In genomic region chr16:87726369-87726768, GRCm38 (mm10) we compare ENCODE assay signal across 19 mouse cellular contexts. TPM values are rescaled to one million over a fixed set of nuclear protein-coding genes. Genes with fewer than 3 reads are reported as not detected.
DNase-seq lines count a peak whose midpoint lies in the region; ATAC-seq and TF ChIP-seq lines count a peak whose summit lies in the region.
"Had no signal": no experiment of that assay in that cellular context is flagged by ENCODE, and none has a peak within 500 bp of the region (broad histone marks: within the 10 kb centered on the region; RNA-seq: fewer than 3 reads in every experiment).

No protein-coding gene starts in this region.

- ATAC-seq in embryonic facial prominence, embryonic 14.5 days (ENCODE audit: low read depth): no peak
- peak; percentile 20; the same call in 1 of the 2 replicates for ATAC-seq in liver, postnatal 0 days
- peak; percentile 45 for ATAC-seq in common myeloid progenitor, adult 5-6 weeks (replicated peaks; ENCODE audit: low read depth, poor library complexity, severe bottlenecking)
- ATAC-seq in megakaryocyte progenitor cell, adult 5-6 weeks (replicated peaks; ENCODE audit: poor library complexity): peak; percentile 43
- ATAC-seq: forebrain, embryonic 16.5 days; Patski had no signal

- peaks cover 65% of the 10 kb centered on the region for H3K36me3 ChIP-seq in embryonic facial prominence, embryonic 14.5 days (ENCODE audit: control insufficient read depth, insufficient read depth, low read length)
- H3K36me3 ChIP-seq in embryonic facial prominence, embryonic 10.5 days (replicated peaks): peaks cover 94% of the 10 kb centered on the region
- peaks cover 85% of the 10 kb centered on the region for H3K36me3 ChIP-seq in liver, postnatal 0 days (replicated peaks; ENCODE audit: insufficient read depth, low read length)

- no peaks in the 10 kb centered on the region for H3K27me3 ChIP-seq in embryonic facial prominence, embryonic 14.5 days (replicated peaks; ENCODE audit: control insufficient read depth, insufficient read depth, low read length)
- no peaks in the 10 kb centered on the region for H3K27me3 ChIP-seq in embryonic facial prominence, embryonic 10.5 days (replicated peaks; ENCODE audit: low read depth, poor library complexity, severe bottlenecking)
- no peaks in the 10 kb centered on the region for H3K27me3 ChIP-seq in liver, postnatal 0 days (ENCODE audit: insufficient read depth, low read length)
- H3K27me3 ChIP-seq: CH12.LX; hindbrain, embryonic 13.5 days; liver, embryonic 13.5 days; Patski had no signal

- no peaks in the 10 kb centered on the region for H3K9me3 ChIP-seq in embryonic facial prominence, embryonic 14.5 days (ENCODE audit: control insufficient read depth, low read length)
- no peaks in the 10 kb centered on the region for H3K9me3 ChIP-seq in embryonic facial prominence, embryonic 10.5 days
- no peaks in the 10 kb centered on the region for H3K9me3 ChIP-seq in liver, postnatal 0 days (ENCODE audit: low read length)
- H3K9me3 ChIP-seq: hindbrain, embryonic 13.5 days; liver, embryonic 13.5 days had no signal

- no peaks in the 10 kb centered on the region for H3K4me1 ChIP-seq in embryonic facial prominence, embryonic 14.5 days (ENCODE audit: control insufficient read depth, insufficient read depth, low read length)
- no peaks in the 10 kb centered on the region for H3K4me1 ChIP-seq in embryonic facial prominence, embryonic 10.5 days
- peaks cover 8% of the 10 kb centered on the region for H3K4me1 ChIP-seq in liver, postnatal 0 days (ENCODE audit: insufficient read depth)
- H3K4me1 ChIP-seq: hindbrain, embryonic 13.5 days had no signal

- no peak overlapping the region for H3K4me2 ChIP-seq in embryonic facial prominence, embryonic 14.5 days (ENCODE audit: low read depth, low read length)
- no peak overlapping the region for H3K4me2 ChIP-seq in liver, postnatal 0 days (ENCODE audit: low read depth, low read length)
- H3K4me2 ChIP-seq: hindbrain, embryonic 13.5 days; liver, embryonic 13.5 days; midbrain, embryonic 11.5 days had no signal

- no peak overlapping the region for H3K27ac ChIP-seq in embryonic facial prominence, embryonic 14.5 days (replicated peaks; ENCODE audit: low read depth, low read length)
- H3K27ac ChIP-seq in embryonic facial prominence, embryonic 10.5 days (replicated peaks): no peak overlapping the region
- no peak overlapping the region for H3K27ac ChIP-seq in liver, postnatal 0 days (ENCODE audit: low read depth)
- H3K27ac ChIP-seq: hindbrain, embryonic 13.5 days; liver, embryonic 13.5 days had no signal

- TF ChIP-seq EP300 in liver, postnatal 0 days (IDR thresholded peaks at IDR 0.05; ENCODE audit: low read depth): no peak

- 84% methylated on average over 6 of the region's 6 CpGs for WGBS in embryonic facial prominence, embryonic 14.5 days
- WGBS in embryonic facial prominence, embryonic 10.5 days: 90% methylated on average over 6 of the region's 6 CpGs
- 65% methylated on average over 6 of the region's 6 CpGs for WGBS in liver, postnatal 0 days (ENCODE audit: insufficient replicate concordance)

- no peak overlapping the region for H3K4me3 ChIP-seq in embryonic facial prominence, embryonic 14.5 days (ENCODE audit: low read depth, low read length)
- no peak overlapping the region for H3K4me3 ChIP-seq in embryonic facial prominence, embryonic 10.5 days
- no peak overlapping the region for H3K4me3 ChIP-seq in liver, postnatal 0 days (ENCODE audit: low read depth, low read length)
- H3K4me3 ChIP-seq: erythroblast, embryonic 14.5 days; hindbrain, embryonic 13.5 days; liver, embryonic 13.5 days; myocyte had no signal

- no peak overlapping the region for H3K9ac ChIP-seq in embryonic facial prominence, embryonic 14.5 days (ENCODE audit: low read depth, low read length)
- no peak overlapping the region for H3K9ac ChIP-seq in liver, postnatal 0 days (replicated peaks)
- H3K9ac ChIP-seq: hindbrain, embryonic 13.5 days; liver, embryonic 13.5 days had no signal

- DNase-seq in embryonic facial prominence, embryonic 14.5 days (ENCODE audit: low spot score): peak; percentile 20
- DNase-seq in embryonic facial prominence, embryonic 10.5 days (ENCODE audit: low spot score): no peak
- DNase-seq in liver, postnatal 0 days: no peak
- DNase-seq in liver: no peak
- no peak for DNase-seq in gastrocnemius, postnatal 25 days
- no peak for DNase-seq in thymus, postnatal 36 days
- DNase-seq: cerebellum, adult 11-12 months; gastrocnemius, postnatal 10 days; kidney, adult 8-10 months; liver, embryonic 13.5 days had no signal

- TF ChIP-seq CTCF in liver, postnatal 0 days (IDR thresholded peaks at IDR 0.05; ENCODE audit: low read depth): no peak

RNA-seq across cellular contexts. Expression of gene Bach1, which starts 27.6 kb away (rescaled TPM):
- 11.9 and 12.8 TPM in 2 replicates for polyA plus RNA-seq in embryonic facial prominence, embryonic 14.5 days (2014; fragmentation: Nextera tagmentation; extraction: Ambion mirVana)
- polyA plus RNA-seq in embryonic facial prominence, embryonic 10.5 days (2016; fragmentation: Nextera tagmentation; extraction: Ambion mirVana): 14.1 and 14.4 TPM in 2 replicates
- 5.4 and 5.9 TPM in 2 replicates for polyA plus RNA-seq in liver, postnatal 0 days (2015; fragmentation: Nextera tagmentation; extraction: Ambion mirVana)
- total RNA-seq in common myeloid progenitor, adult 5-6 weeks (2017): 29.2 and 33.9 TPM in 2 replicates
- 15.9 and 16.7 TPM in 2 replicates for total RNA-seq in megakaryocyte progenitor cell, adult 5-6 weeks (2015)
- 27.2 and 32.9 TPM in 2 replicates for total RNA-seq in megakaryocyte progenitor cell, adult 5-6 weeks (2017)
- total RNA-seq in gastrocnemius, postnatal 25 days (2021): 10 to 100 TPM; 13.8 to 18.0 TPM
